Mouse (Mus musculus) G1E (cell line): ENCODE measurements around the gene Gm26558. TPM values are rescaled to one million over a fixed set of nuclear protein-coding genes. Genes with fewer than 3 reads are reported as not detected.

ENCODE experiments used
- ATAC-seq: 2 replicates; pipeline ENCODE4 v1.8.0; 2016; ENCODE audit warnings: mild to moderate bottlenecking; ENCODE audit not compliant: insufficient number of reproducible peaks, poor library complexity, low FRiP score, severe bottlenecking; ENCODE audit errors: extremely low read depth
- DNase-seq: peaks from one replicate; pipeline ENCODE4 v3.0.0; 2012; ENCODE audit warnings: low spot score
- H3K27me3 ChIP-seq: 2 replicates; pipeline ENCODE4 v1.6.1; 2012; ENCODE audit warnings: mild to moderate bottlenecking, low read length, inconsistent platforms; ENCODE audit not compliant: insufficient read depth
- H3K36me3 ChIP-seq: replicated peaks from 2 replicates; pipeline ENCODE3; 2012; ENCODE audit warnings: mild to moderate bottlenecking, inconsistent platforms
- H3K4me1 ChIP-seq: 2 replicates; pipeline ENCODE4 v1.6.1; 2012; ENCODE audit warnings: low read depth, low read length, inconsistent platforms, mixed read lengths; ENCODE audit not compliant: insufficient read depth
- H3K4me3 ChIP-seq: 2 replicates; pipeline ENCODE4 v1.5.1; 2012; ENCODE audit warnings: low read depth, mild to moderate bottlenecking, inconsistent platforms, low read length, moderate library complexity, mixed read lengths
- H3K9me3 ChIP-seq: replicated peaks from 2 replicates; pipeline ENCODE4 v1.6.1; 2012; ENCODE audit warnings: inconsistent platforms
- CTCF ChIP-seq: IDR thresholded peaks from 2 replicates; pipeline ENCODE4 v1.5.1; 2012; ENCODE audit warnings: low read depth, low read length, inconsistent platforms, mixed read lengths
- GATA1 ChIP-seq: IDR thresholded peaks from 2 replicates; pipeline ENCODE4 v1.6.1; 2012; ENCODE audit warnings: borderline replicate concordance, low read length, inconsistent platforms, mixed read lengths
- GATA2 ChIP-seq: IDR thresholded peaks from 2 replicates; pipeline ENCODE4 v1.6.1; 2012; ENCODE audit warnings: low read depth, low read length, inconsistent platforms, borderline replicate concordance
- POLR2AphosphoS5 ChIP-seq: IDR thresholded peaks from 2 replicates; pipeline ENCODE4 v1.6.1; 2012; ENCODE audit warnings: low read depth, low read length, inconsistent platforms; ENCODE audit not compliant: insufficient replicate concordance
- TAL1 ChIP-seq: conservative IDR thresholded peaks from 2 replicates; pipeline ENCODE4 v1.6.1; 2012; ENCODE audit warnings: low read depth, low read length, inconsistent platforms, mixed read lengths
- polyA plus RNA-seq: library from polyadenylated mRNA; stranded (reverse); fragments of >175 nt; gene quantifications from 2 replicates; pipeline ENCODE4 v1.2.3, GENCODE M21; 2012
- total RNA-seq, 2 experiments: library from RNA; stranded (forward) in 1 of 2; stranded (reverse) in 1 of 2; fragments of 200-1000 nt in 1 of 2; fragments of >200 nt in 1 of 2; fragmentation: Nextera tagmentation in 1 of 2; gene quantifications; 2 replicates each; pipeline ENCODE4 v1.2.3; 2014 to 2017

Gene Gm26558
- total and polyA plus RNA-seq, 3 experiments: 0.05 to 0.44 TPM; not detected in 1

- Histone ChIP-seq H3K36me3 (no peaks in the 10 kb centered on the region), H3K9me3 (no peaks in the 10 kb centered on the region), H3K4me3 (no peak overlapping the region), H3K27me3 (peaks cover 32% of the 10 kb centered on the region), H3K4me1 (peaks cover 12% of the 10 kb centered on the region; the same call in 1 of the 2 replicates)
- DNase-seq (no peak), ATAC-seq (no peak)
- TF ChIP-seq GATA2 (no peak), GATA1 (no peak), CTCF (no peak), TAL1 (no peak), POLR2AphosphoS5 (no peak)
Observed at GRCm38 (mm10) chr2:70657083-70657482, 4.8 kb downstream of the Gm26558 start.

- no peak for ATAC-seq
- no peak for TF ChIP-seq POLR2AphosphoS5
- TF ChIP-seq GATA1: no peak
- no peak for TF ChIP-seq GATA2
- no peak for TF ChIP-seq CTCF
- no peaks in the 10 kb centered on the region for H3K9me3 ChIP-seq
- no peak for DNase-seq
- H3K36me3 ChIP-seq: no peaks in the 10 kb centered on the region
- no peak overlapping the region for H3K4me3 ChIP-seq
- H3K27me3 ChIP-seq: peaks cover 45% of the 10 kb centered on the region
- no peaks in the 10 kb centered on the region for H3K4me1 ChIP-seq
Observed at GRCm38 (mm10) chr2:70651820-70652219, 10.1 kb downstream of the Gm26558 start.

- no peak for TF ChIP-seq TAL1
- no peak for TF ChIP-seq CTCF
- no peak for ATAC-seq
- no peak for DNase-seq
- Histone ChIP-seq H3K9me3 (no peaks in the 10 kb centered on the region), H3K27me3 (peaks cover 36% of the 10 kb centered on the region), H3K4me1 (no peaks in the 10 kb centered on the region), H3K36me3 (no peaks in the 10 kb centered on the region), H3K4me3 (no peak overlapping the region)
Observed at GRCm38 (mm10) chr2:70649471-70649870, 12.4 kb downstream of the Gm26558 start.

GRCm38 (mm10) chr2:70648271-70648670 lies 13.6 kb downstream of the Gm26558 start:
- no peaks in the 10 kb centered on the region for H3K9me3 ChIP-seq
- TF ChIP-seq POLR2AphosphoS5: no peak
- no peak for TF ChIP-seq TAL1
- no peak for TF ChIP-seq CTCF
- TF ChIP-seq GATA2: no peak
- no peak for TF ChIP-seq GATA1

GRCm38 (mm10) chr2:70647681-70648080 lies 14.2 kb downstream of the Gm26558 start:
- Histone ChIP-seq H3K4me1 (no peaks in the 10 kb centered on the region), H3K9me3 (no peaks in the 10 kb centered on the region), H3K36me3 (no peaks in the 10 kb centered on the region), H3K27me3 (peaks cover 30% of the 10 kb centered on the region), H3K4me3 (no peak overlapping the region)
- no peak for ATAC-seq
- no peak for TF ChIP-seq POLR2AphosphoS5
- no peak for TF ChIP-seq CTCF
- no peak for TF ChIP-seq TAL1
- no peak for TF ChIP-seq GATA2
- no peak for TF ChIP-seq GATA1
- no peak for DNase-seq

More at GRCm38 (mm10) chr2:70648271-70648670, 13.6 kb downstream of the Gm26558 start:
- peaks cover 33% of the 10 kb centered on the region for H3K27me3 ChIP-seq
- no peaks in the 10 kb centered on the region for H3K36me3 ChIP-seq
- no peak for ATAC-seq
- H3K4me1 ChIP-seq: no peaks in the 10 kb centered on the region
- no peak for DNase-seq
- H3K4me3 ChIP-seq: no peak overlapping the region

- H3K9me3 ChIP-seq: no peaks in the 10 kb centered on the region
- peaks cover 17% of the 10 kb centered on the region for H3K27me3 ChIP-seq
- ATAC-seq (no peak), DNase-seq (no peak)
- no peaks in the 10 kb centered on the region for H3K36me3 ChIP-seq
- TF ChIP-seq GATA2: no peak
- no peaks in the 10 kb centered on the region for H3K4me1 ChIP-seq
- no peak overlapping the region for H3K4me3 ChIP-seq
Observed at GRCm38 (mm10) chr2:70645266-70645780, 16.6 kb downstream of the Gm26558 start.

- H3K27me3 ChIP-seq: peaks cover 11% of the 10 kb centered on the region
- DNase-seq (no peak), ATAC-seq (no peak)
- no peaks in the 10 kb centered on the region for H3K36me3 ChIP-seq
- no peak for TF ChIP-seq GATA1
- TF ChIP-seq POLR2AphosphoS5: no peak
- no peak for TF ChIP-seq CTCF
- TF ChIP-seq TAL1: no peak
- TF ChIP-seq GATA2: no peak
- no peak overlapping the region for H3K4me3 ChIP-seq
- H3K4me1 ChIP-seq: no peaks in the 10 kb centered on the region
- no peaks in the 10 kb centered on the region for H3K9me3 ChIP-seq
Observed at GRCm38 (mm10) chr2:70642971-70643565, 18.8 kb downstream of the Gm26558 start.
